Mouse (Mus musculus) cerebellum, adult 2 months (tissue): ENCODE measurements around the gene Dnajb12. TPM values are rescaled to one million over a fixed set of nuclear protein-coding genes. Genes with fewer than 3 reads are reported as not detected.

Experiments
- DNase-seq, 2 experiments: peaks; one replicate each; pipeline ENCODE4 v3.0.0; 2021
- H3K27ac ChIP-seq: fragments of 200-500 bp; 2 replicates; pipeline ENCODE4 v1.5.1; 2012; ENCODE audit warnings: low read length, control low read depth, inconsistent platforms; ENCODE audit not compliant: insufficient read depth
- H3K27me3 ChIP-seq: fragments of 200-500 bp; 2 replicates; pipeline ENCODE4 v1.6.1; 2012; ENCODE audit warnings: inconsistent platforms, mild to moderate bottlenecking, low read length, moderate library complexity; ENCODE audit not compliant: control insufficient read depth, insufficient read depth
- H3K4me1 ChIP-seq: fragments of 200-500 bp; 2 replicates; pipeline ENCODE4 v1.6.1; 2011; ENCODE audit warnings: low read length; ENCODE audit not compliant: control insufficient read depth, insufficient read depth
- H3K4me3 ChIP-seq: fragments of 200-500 bp; replicated peaks from 2 replicates; pipeline ENCODE3; 2011; ENCODE audit warnings: mild to moderate bottlenecking, low read depth, low read length, control low read depth; ENCODE audit not compliant: insufficient read depth
- CTCF ChIP-seq: fragments of 200-500 bp; IDR thresholded peaks from 2 replicates; pipeline ENCODE4 v1.5.1; 2011; ENCODE audit warnings: low read depth, mild to moderate bottlenecking, control low read depth, low read length, moderate library complexity, borderline replicate concordance; ENCODE audit not compliant: insufficient read depth
- POLR2A ChIP-seq: fragments of 200-500 bp; IDR thresholded peaks from 2 replicates; pipeline ENCODE4 v1.6.1; 2011; ENCODE audit warnings: low read length, control low read depth, borderline replicate concordance; ENCODE audit not compliant: insufficient read depth
- WGBS: fragments of 180-500 bp; shearing (Covaris S2); methylation state at CpG from one replicate; pipeline ENCODE4 v1.1.7; 2018; 5-methylcytosine and 5-hydroxymethylcytosine counted together
- polyA plus RNA-seq: library from polyadenylated mRNA; depleted of rRNA; stranded (reverse); fragments of >200 nt; gene quantifications from 2 replicates; pipeline ENCODE4 v1.2.3, GENCODE M21; 2012

Gene Dnajb12
- polyA plus RNA-seq, 1 experiment = 48.6 TPM

- Histone ChIP-seq H3K4me1 (0 out of 2 replicates have a peak, but pooled peaks cover 5% of the 10 kb centered on the region), H3K4me3 (no peak overlapping the region), H3K27ac (no peak overlapping the region), H3K27me3 (no peaks in the 10 kb centered on the region)
- WGBS = 62% methylated on average over 15 of the region's 15 CpGs
- TF ChIP-seq POLR2A = no peak
- no peak for TF ChIP-seq CTCF
- DNase-seq = no peak
Measured at GRCm38 (mm10) chr10:59919494-59920181, 40.3 kb downstream of the Dnajb12 start.

- Histone ChIP-seq H3K4me3 (peak overlapping the region; percentile 52), H3K27ac (no peak overlapping the region), H3K27me3 (no peaks in the 10 kb centered on the region), H3K4me1 (0 out of 2 replicates have a peak, but pooled peaks cover 5% of the 10 kb centered on the region)
- peak in 1 of 2 experiments; percentile 44 for DNase-seq
- 18% methylated on average over 7 of the region's 7 CpGs for WGBS
- TF ChIP-seq CTCF = no peak
- no peak for TF ChIP-seq POLR2A
Measured at GRCm38 (mm10) chr10:59920485-59920809, 41.1 kb downstream of the Dnajb12 start.

- Histone ChIP-seq H3K27me3 (no peaks in the 10 kb centered on the region), H3K4me3 (peak overlapping the region; percentile 52), H3K4me1 (0 out of 2 replicates have a peak, but pooled peaks cover 5% of the 10 kb centered on the region), H3K27ac (no peak overlapping the region)
- TF ChIP-seq POLR2A (no peak; the same call in 1 of the 2 replicates), CTCF (no peak; the same call in 1 of the 2 replicates)
- under 1% methylated on average over 33 of the region's 33 CpGs for WGBS
- peak; percentile 66 to 71 for DNase-seq
Measured at GRCm38 (mm10) chr10:59920810-59921681, 41.7 kb downstream of the Dnajb12 start.

GRCm38 (mm10) chr10:59923493-59923892, 44.1 kb downstream of the Dnajb12 start:
- Histone ChIP-seq H3K4me1 (0 out of 2 replicates have a peak, but pooled peaks cover 5% of the 10 kb centered on the region), H3K27ac (no peak overlapping the region), H3K27me3 (no peaks in the 10 kb centered on the region), H3K4me3 (no peak overlapping the region)
- 94% methylated on average over 2 of the region's 2 CpGs for WGBS
- DNase-seq = no peak
- TF ChIP-seq POLR2A (no peak), CTCF (no peak)

GRCm38 (mm10) chr10:59924305-59924704, 44.9 kb downstream of the Dnajb12 start:
- TF ChIP-seq CTCF = no peak
- TF ChIP-seq POLR2A = no peak
- WGBS = 24% methylated on average over 3 of the region's 3 CpGs
- no peaks in the 10 kb centered on the region for H3K27me3 ChIP-seq
- no peak overlapping the region for H3K4me3 ChIP-seq
- no peak overlapping the region for H3K27ac ChIP-seq
- H3K4me1 ChIP-seq = 0 out of 2 replicates have a peak, but pooled peaks cover 5% of the 10 kb centered on the region
- no peak for DNase-seq

GRCm38 (mm10) chr10:59929205-59929604, 49.8 kb downstream of the Dnajb12 start:
- Histone ChIP-seq H3K4me3 (no peak overlapping the region), H3K27ac (no peak overlapping the region), H3K27me3 (no peaks in the 10 kb centered on the region), H3K4me1 (no peaks in the 10 kb centered on the region)
- DNase-seq = no peak
- no peak for TF ChIP-seq POLR2A
- no peak for TF ChIP-seq CTCF
- WGBS = 95% methylated on average over 7 of the region's 7 CpGs

GRCm38 (mm10) chr10:59930996-59931395, 51.6 kb downstream of the Dnajb12 start:
- H3K27ac ChIP-seq = no peak overlapping the region

GRCm38 (mm10) chr10:59932521-59932920, 53.2 kb downstream of the Dnajb12 start:
- no peaks in the 10 kb centered on the region for H3K27me3 ChIP-seq
- H3K27ac ChIP-seq = no peak overlapping the region
- TF ChIP-seq POLR2A (no peak), CTCF (no peak)
- WGBS = 39% methylated on average over 6 of the region's 6 CpGs
- no peaks in the 10 kb centered on the region for H3K4me1 ChIP-seq
- DNase-seq = no peak
- H3K4me3 ChIP-seq = no peak overlapping the region

More at GRCm38 (mm10) chr10:59930996-59931395, 51.6 kb downstream of the Dnajb12 start:
- WGBS = 23% methylated on average over 10 of the region's 10 CpGs
- Histone ChIP-seq H3K4me1 (no peaks in the 10 kb centered on the region), H3K4me3 (no peak overlapping the region), H3K27me3 (no peaks in the 10 kb centered on the region)
- no peak for DNase-seq
- TF ChIP-seq CTCF = no peak
- no peak for TF ChIP-seq POLR2A
